Mouse (Mus musculus) layer of hippocampus, adult 11-12 months (tissue): ENCODE measurements around the gene Atp6v1d.

Source experiments
- DNase-seq: peaks from one replicate; pipeline ENCODE4 v3.0.0; 2022; ENCODE audit warnings: low spot score

The Atp6v1d gene

DNA sequence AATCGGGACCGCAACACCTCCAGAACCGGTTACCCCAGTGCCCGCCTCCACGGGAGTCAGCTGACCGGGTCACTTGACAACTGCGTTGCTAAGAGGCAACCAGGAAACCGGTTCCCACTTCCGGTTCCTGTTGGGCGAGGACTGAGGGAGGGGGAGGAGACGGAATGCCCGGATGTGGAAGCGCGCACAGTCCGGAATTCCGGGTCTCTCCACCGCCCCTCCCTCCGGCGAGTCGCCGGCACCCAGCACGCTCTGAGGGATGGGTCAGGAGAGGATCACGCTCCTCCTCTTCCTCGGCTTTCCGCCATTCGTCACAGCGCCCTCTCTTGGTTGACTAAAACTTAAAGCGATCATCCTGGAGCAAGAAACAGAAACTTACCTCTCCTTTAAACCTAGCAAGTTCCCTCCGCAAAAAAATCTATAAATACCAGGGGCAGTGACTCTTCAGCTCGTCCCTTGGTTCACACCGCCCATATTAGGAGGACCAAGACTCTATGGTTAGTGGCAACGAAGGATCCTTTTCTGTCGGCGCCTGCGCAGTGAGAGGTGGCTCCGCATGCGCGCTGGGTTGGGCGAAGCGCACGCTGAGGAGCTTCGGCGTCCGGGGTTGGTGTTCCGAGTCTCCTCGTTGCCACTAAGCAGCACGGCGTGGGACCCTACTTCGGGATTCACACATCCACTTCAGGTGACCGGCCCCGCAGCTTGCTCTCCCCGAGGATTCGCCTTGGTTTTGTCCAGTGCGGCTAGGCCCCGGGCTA lies at the start of gene Atp6v1d, which contains the start of gene Eif2s1:
Gene Atp6v1d, minus strand, starts transcription at position 143 of the 758 bp plus-strand sequence.
Gene Eif2s1, plus strand, starts transcription at position 324 of the 758 bp plus-strand sequence.
- DNase-seq = peak; percentile 98

DNA sequence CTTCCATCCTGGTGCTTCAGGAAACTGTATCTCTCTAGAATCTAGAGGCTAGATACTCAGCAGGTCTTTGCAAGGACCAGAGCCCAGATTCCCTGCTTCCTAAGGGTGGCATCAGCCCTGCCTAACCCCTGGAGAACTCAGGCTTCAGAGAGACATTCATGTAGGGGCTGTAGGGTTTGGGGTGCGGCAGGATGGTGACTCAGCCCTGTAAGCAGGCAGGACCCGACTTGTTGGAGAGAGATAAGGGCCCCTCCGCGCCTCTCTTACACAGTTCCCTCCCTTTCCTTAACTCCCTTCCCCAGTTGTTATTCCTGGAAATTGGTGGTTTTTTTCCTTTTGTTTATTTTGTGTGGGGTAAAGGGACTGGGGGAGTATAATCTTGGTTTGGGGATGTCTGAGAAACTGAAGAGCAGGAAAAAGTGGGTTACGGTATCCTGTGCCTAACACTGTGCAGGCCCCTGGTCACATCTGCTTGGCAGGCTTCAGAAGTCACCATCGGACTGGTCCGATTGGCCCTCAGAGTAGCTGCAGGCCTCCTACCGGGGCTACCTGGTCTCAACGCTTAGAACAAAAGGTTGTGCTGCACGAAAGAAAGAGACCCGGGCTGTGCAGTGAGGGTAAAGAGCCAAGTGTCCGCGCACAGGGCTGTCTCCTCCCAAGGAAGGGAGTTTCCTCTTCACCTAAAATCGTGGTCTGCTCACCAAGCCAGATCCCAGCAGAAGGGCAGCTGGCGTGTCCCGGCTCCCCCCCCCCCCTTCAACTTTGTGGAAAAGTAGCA lies 49.4 kb upstream of the Atp6v1d start:
- DNase-seq = no peak

DNA sequence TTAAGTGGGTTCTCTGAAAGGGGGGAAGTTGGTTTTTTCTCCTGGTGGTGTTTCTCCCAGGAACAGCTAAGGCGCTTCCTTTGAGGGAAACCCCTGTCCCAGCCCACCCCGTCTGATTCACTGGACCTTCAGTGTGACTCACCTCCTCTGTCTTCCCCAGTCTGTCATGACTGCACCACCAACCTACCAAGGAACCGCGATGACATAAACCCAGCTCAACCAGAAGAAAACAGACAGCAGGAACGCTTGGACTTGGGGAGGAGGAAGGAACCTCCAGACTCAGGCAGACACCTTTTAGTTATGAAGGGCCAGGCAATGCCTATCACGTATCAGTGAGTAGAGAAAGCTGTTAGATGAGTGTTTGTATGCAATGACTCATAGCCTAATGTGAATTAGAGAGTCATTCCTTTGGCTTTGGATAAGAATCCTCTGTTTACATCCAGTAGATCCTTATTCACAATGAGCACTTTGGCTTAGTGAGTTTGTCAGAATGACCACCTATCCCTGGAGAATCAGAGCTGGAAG lies 46.7 kb upstream of the Atp6v1d start:
- DNase-seq = no peak

DNA sequence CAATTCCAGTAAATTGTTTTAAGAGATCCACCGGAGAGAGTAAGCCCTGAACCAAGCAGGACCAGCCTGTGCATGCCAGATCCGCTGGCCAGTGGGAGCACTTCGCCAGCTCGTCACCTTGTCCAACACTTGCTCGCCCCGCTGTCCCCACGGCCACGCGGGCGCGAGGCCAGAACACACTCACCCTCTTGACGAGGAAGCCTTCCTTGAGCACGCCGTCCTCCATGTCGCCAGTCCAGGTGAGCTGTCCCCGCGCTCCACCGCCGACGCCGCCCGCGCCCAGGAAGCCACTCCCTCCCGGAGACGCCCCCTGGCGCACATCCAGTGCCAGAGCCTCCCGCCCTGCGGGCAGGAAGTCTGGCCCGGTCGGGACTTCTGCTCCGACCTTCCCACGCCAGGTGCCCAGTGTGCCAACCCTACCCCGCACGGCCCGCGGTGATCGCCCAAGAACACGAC lies 45.3 kb upstream of the Atp6v1d start, which contains the start of gene Plek2:
Gene Plek2, minus strand, starts transcription at position 258 of the 456 bp plus-strand sequence.
- DNase-seq = no peak

DNA sequence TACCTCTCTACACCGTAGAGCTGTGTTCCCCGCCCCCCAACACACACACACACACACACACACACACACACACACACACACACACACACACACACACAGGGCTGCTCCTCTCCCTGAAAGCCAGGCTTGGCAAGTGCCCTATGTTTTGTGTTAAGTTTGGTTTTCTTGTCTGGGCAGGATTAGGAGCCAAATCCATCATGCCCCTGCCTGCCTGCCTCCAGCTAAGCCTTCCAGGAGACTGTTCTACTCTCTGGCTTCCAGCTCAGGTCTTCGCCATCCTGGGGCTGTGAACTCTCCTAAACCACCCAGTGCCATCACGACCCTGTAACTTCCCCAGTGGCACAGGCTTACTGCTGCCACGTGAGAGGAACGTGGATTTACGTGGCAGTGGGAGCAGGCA lies 43.1 kb upstream of the Atp6v1d start:
- no peak for DNase-seq

DNA sequence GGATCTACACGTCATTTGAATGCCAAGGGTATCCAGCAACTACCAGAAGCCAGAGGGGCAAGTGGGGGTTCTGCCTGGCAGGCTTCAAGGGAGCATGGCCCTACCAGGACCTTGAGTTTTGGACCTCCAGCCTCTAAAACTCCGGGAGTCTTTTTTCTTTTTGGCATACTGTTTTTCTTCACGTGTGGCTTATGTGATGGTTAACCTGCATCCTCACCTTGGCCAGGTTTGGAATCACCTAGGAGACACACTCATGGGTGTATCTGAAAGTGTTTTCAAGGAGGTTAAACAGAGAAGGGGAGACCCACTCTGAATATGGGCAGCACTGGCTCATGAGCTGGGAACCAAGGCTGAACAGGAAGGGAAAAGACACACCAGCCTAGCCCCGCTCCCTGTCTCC lies 41.9 kb upstream of the Atp6v1d start:
- no peak for DNase-seq

DNA sequence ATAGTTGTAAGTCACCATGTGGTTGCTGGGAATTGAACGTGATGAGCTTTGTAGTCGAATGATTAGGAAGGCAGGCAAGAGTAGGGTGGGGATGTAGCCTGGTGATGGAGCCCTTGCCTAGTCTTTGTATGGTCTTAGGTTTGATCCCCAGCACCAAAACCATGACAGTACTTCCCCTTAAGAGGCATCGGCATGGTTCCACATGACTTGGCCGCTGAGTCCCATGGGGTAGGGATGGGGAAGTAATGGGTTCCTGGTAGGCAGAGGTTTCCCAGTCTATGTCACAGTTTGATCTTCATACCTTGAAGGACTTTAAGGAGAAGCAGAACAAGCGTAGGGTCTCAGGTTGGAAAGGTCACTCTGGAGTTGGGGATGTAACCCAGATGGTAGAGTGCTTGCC lies 40.0 kb upstream of the Atp6v1d start:
- no peak for DNase-seq

DNA sequence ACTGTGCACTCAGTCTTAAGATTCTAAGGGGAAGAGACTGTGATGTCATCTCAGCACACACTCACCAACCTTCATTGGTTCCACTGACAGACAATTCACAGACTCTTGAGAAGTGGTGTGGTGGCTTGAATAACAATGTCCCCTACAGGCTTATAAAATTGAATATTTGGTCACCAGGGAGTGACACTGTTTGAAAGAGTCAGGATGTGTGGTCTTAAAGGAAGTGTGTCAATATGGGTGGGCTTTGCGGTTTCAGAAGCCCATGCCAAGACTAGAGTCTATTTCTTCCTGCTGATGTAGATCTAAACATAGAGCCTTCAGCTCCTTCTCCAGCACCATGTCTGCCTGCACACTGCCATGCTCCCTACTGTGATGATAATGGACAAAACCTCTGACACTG lies 36.4 kb upstream of the Atp6v1d start:
- DNase-seq = no peak

DNA sequence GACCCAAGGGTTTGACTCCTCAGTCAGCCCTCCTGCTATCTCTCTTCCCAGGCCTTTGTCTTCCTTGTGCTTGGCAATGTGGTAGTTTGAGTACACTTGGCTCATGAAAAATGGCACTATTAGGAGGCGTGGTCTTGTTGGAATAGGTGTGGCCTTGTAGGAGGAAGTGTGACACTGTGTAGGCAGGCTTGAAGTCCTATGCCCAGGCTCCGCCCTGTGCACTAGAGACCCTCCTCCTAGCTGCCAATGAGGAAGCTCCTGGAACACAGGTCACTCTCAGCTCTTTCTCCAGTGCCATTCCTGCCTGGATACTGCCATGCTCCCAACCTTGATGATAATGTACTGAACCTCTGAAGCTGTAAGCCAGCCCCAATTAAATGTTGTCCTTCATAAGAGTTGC lies 29.7 kb upstream of the Atp6v1d start:
- DNase-seq = no peak

DNA sequence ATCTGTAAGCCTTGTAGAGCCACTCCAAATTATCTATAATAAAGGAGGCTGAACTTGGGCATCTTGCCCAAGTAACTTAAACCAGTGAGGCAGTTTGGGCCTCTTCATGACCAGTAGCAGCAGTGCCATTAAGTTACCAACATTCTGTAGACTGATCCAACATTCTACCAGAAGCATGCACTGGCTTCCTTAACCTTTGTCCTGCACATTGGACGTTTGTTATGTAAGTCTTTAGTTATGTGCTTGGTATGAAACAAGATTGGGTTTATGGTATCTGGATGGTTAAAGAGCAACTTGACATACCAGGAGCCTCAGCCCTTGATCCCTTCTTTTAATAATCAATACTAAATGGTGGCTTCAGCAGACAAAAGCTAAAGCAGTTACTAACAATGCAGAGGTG lies 28.6 kb upstream of the Atp6v1d start:
- DNase-seq = no peak

DNA sequence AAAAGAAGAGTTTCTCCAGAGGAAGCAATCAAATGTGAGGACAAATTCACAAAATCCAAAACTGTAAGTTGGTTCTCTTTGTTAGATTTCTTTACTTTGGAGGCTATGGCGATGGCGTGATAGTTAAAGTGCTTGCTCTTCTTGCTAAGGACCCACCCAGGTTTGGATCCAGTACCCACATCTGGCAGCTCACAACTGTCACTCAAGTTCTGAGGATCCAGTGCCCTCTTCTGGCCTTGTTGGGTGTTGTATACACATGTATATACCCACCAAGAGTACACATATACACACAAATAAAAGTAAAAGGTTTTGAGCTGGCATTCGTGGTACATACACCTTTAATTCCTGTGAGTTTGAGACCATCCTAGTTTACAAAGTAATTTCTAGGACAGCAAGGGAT lies 13.1 kb upstream of the Atp6v1d start:
- DNase-seq = no peak

DNA sequence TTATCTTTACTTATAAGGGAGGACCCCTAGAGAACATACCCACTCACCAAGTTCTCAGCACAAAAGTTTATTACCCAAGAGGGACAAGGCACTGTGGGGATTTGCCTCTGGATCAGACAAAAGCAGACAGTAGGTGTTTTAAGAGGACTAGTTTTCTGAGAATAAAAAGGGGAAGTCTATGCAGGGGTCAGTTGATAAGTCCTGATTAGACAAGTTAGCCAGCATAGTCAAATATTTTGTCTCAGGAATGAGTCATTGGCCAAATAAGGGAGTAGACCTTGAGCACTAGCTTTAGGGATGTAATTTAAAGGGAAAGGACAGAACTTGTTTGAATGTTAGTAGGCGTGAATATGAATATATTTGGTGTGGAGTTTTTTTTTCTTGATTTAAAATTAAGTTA lies 6.7 kb upstream of the Atp6v1d start:
- no peak for DNase-seq

DNA sequence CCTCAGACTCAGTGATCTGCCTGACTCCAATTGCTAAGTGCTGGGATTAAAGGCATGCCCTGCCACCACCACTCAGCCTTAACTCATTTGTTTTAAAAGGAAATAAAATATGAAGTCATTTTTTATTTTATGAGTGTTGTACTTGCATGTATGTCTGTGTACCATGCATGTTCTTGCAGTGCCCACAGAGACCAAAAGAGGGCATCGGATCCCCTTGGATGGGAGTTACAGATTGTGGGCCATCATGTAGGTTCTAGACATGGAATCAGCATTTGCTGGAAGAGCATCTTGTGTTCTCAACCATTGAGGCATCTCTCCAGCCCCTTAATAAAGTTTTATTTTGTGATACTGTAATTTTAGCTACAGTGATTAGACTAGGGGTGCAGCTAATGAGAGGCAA lies 4.0 kb upstream of the Atp6v1d start:
- DNase-seq = no peak

DNA sequence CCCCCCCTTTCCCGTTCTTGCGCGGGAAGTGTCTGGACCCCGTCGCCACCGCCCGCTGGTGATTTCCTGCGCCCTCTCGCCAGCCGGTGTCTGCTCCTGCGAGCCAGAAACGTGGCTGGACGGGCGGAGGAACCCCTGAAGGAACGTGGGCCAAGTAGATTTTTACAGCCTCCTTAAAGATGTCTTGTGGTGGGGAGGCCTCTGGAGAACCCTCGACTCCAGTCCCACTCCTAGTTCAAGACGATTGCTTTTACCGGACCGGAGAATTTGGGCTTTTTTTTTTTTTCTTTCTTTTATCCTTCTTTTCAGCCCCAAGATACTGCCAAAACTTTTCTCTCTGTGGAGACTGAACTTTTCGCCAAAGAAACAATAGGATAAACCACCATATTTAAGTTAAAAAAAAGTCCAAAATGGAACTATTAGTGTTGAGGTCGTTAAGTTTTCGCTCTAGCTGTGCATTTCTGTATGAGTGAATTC lies 854 bp upstream of the Atp6v1d start:
- DNase-seq = no peak

DNA sequence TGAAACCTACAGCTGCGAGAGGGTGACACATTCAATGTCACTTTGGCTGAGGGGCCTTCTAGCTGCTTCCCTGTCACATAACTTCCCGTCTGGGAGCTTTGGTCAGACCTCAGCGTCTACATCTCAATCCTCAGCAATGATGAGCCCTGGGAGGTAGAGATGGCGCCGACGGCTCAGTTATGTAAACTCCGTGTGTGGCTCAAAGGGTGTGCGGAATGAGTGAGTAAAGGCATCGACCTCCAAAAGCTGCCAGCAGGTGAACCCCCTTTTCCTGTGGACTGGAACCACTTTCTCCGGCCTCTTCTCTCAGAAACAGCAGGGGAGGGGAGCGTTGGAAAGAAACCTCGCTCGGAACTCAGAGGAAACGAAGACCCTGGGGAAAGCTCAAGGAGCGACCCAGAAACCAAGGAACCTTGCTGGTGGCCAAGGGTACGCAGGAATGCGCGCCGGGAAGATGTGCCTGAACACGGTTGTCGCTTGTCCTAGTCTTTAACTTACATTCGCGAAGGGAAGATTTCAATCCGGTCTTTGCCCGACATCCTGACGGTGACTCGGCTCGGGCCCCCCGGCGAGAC lies 430 bp downstream of the Atp6v1d start:
- DNase-seq = no peak

DNA sequence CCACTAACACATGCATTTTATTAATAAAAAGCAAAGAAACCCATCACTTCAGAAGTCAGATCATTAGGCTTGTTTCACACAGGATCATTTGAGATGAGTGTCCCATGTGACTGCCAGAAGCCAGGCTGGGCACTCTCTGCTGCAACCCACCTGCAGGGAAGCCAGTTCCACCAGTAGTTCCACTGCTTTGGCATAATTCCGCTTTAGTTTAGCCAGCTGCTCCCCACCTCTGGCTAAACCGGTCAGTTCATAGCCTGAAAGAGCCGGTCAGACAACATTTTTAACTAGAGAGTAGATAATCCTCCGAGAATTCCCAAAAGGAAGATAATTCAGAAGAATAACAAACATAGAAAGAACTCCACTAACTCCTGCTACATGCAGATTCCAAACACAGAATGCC lies 13.2 kb downstream of the Atp6v1d start:
- no peak for DNase-seq

DNA sequence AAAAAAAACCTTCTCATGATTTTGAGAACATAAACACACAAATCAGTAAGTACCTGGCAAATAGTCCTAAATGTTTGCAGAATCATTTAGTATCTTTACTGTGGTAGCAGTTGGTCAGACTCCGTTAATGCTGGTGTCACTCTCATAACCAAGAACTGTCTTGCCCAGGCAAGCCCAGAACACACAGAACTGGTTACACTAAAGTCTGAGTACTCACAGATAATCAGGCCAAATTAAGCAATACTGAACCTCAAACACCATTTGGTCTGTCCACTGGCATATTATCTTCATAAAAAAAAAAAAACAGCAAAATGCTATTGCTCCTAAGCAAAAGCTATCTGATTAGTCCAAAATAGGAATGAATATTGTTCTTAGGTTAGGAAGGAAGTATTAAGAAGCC lies 19.0 kb downstream of the Atp6v1d start:
- no peak for DNase-seq

DNA sequence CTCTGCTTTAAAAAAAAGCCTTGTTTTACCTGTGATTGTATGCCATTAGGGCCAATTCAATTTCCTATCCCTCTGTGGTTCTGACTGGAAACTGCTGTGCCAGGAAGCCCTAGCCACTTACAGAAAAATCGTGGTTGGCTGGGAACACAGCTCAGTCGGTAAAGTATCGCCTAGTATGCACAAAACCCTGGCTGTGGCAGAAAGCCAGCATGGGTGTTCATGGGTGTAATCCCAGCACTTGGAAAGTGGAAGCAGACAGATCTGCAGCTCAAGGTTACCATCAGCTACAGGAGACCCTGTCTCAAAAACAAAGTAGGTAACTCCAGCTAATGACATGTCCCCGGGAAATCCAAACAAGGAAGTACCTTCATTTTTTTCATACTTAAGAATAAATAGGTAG lies 21.5 kb downstream of the Atp6v1d start:
- no peak for DNase-seq

DNA sequence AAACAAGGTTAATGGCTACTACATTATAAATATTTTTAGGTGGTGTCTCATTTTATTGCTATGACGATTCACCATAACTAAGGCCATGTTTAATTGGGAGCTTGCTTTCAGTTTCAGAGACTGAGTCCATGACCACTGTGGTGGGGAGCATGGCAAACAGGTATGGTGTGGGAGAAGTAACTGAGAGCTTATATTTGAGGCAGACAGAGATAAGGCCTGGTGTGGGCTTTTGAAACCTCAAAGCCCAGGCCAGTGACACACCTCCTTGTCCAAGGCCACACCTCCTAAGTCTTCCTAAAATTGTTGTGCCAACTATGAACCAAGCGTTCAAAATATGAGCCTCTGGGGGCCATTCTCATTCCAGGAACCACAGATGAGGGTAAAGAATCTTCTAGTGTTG lies 26.9 kb downstream of the Atp6v1d start:
- no peak for DNase-seq

DNA sequence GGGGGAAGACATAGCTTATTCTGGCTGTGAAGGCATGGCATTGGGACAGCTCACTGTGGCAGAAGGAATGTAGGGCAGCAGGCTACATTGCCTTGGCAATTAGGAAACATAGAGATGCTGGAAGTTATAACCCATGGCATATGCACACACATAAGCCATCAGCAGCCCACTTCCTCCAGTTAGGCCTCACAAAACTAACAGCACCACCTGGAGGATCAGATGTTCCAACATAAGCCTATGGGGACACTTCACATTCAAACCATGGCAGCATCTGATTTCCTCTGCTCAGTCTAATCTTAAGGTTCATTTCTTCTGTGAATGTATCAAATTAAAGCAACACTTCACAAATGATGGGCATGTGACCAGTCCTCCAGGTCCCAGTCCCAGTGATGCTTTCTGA lies 47.0 kb downstream of the Atp6v1d start:
- no peak for DNase-seq

DNA sequence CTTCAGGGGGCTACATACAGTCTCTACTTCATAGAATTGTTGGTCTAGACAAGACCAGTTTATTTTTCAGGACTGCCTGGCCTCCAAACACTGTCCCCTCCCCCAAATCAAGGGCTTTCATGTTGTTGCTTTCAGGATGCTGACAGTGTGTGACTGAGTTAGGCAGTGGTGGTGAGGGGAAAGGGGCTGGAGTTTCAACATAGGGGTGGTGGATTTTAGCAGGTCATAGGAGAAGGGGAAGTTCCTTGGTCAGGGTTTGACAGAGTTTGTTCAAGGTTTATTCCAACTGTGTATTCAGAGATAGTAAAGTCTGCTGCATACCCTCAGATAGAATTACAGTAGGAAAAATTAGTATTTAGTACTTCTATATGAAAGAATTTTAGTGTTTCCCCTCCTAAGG lies 59.6 kb downstream of the Atp6v1d start:
- no peak for DNase-seq

DNA sequence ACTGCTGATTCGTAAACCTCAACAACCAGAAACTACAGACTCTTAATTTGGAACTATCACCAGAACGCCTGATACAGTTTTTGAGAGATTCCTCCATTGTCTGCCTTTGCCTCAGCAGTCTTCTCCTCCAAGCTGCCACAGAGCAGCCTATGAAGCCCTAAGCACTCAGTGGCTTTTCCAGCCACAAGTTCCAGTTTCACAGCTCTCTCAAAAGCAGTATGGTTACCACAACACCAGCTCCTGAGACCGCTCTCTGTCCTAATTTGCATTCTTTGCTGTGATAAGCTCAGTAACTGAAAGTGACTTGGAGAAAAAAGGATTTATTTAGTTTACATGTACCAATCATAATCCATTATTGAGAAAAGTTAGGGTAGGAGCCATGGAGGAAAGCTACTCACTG lies 61.4 kb downstream of the Atp6v1d start:
- DNase-seq = no peak

DNA sequence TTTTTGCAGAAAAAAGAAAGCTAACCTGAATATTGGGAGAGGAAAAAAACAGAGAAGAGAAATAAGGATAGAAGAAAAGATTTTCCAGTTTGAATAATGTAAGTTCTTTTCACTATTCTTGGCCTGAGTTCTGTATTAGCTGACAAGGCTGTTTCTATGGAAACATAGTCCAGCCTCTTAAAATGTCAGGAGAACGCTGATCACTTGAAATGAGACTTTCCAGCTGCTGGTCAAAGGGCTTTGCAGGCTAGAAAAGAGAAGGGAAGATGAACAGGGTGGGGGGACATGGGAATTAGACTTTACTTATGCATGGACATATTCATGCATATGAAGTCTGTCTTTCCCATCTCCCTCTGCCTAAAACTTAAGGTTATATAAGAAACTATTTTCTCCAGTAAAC lies 67.2 kb downstream of the Atp6v1d start:
- DNase-seq = no peak
